In the genomic region with DNA sequence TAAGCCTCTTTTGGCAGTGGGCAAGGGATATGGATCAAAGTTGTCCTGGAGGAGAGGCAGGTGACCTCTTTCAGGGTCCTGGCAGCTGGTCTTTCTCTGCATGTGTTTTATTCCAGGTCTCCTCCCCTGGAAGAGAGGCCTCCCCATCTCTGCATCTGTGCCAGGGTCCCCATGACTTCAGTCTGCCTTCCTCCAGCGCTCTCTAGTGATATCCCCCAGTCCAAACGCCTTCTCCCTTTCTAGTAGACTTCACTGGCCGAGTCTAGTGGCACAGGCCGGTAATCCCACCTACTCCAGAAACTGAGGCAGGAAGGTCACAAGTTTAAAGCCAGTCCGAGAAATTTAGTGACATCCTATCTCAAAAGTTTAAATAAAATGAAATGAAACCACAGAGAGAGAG, we compare ENCODE assay signal across 24 mouse cellular contexts.
"Had no signal": no experiment of that assay in that cellular context is flagged by ENCODE, and none has a peak within 500 bp of the region (broad histone marks: within the 10 kb centered on the region; RNA-seq: fewer than 3 reads in every experiment).

No protein-coding gene starts in this region.

- H3K4me1 ChIP-seq: liver, embryonic 12.5 days; liver, embryonic 15.5 days; midbrain, embryonic 15.5 days had no signal

- H3K9ac ChIP-seq: intestine, embryonic 15.5 days; kidney, embryonic 15.5 days; limb, embryonic 13.5 days; liver, embryonic 12.5 days; liver, embryonic 15.5 days; lung, embryonic 15.5 days; midbrain, embryonic 12.5 days; midbrain, embryonic 15.5 days; neural tube, embryonic 12.5 days; neural tube, embryonic 15.5 days had no signal

- H3K36me3 ChIP-seq: intestine, embryonic 15.5 days; kidney, embryonic 15.5 days; limb, embryonic 13.5 days; liver, embryonic 12.5 days; liver, embryonic 15.5 days; lung, embryonic 15.5 days; midbrain, embryonic 12.5 days; midbrain, embryonic 15.5 days; neural tube, embryonic 12.5 days; neural tube, embryonic 15.5 days had no signal

- H3K4me3 ChIP-seq: intestine, embryonic 15.5 days; kidney, embryonic 15.5 days; limb, embryonic 13.5 days; liver, embryonic 12.5 days; liver, embryonic 15.5 days; lung, embryonic 15.5 days; megakaryocyte, embryonic 14.5 days; midbrain, embryonic 12.5 days; midbrain, embryonic 15.5 days; neural tube, embryonic 12.5 days; neural tube, embryonic 15.5 days had no signal

- ATAC-seq: intestine, embryonic 15.5 days; liver, embryonic 12.5 days; midbrain, embryonic 15.5 days had no signal

- H3K27ac ChIP-seq: intestine, embryonic 15.5 days; liver, embryonic 12.5 days; liver, embryonic 15.5 days; lung, embryonic 15.5 days; midbrain, embryonic 12.5 days; midbrain, embryonic 15.5 days; neural tube, embryonic 12.5 days; neural tube, embryonic 15.5 days; stomach, postnatal 0 days had no signal

- DNase-seq: kidney, adult 11 months; kidney, adult 8-10 months; kidney, postnatal 10 days; kidney, postnatal 36 days; left cerebral cortex, postnatal 4 days; liver; lung, adult 18-20 months; lung, postnatal 10 days; lung, postnatal 36 days; right cerebral cortex, adult 18-20 months; right cerebral cortex, postnatal 14 days; right cerebral cortex, postnatal 4 days had no signal

- H3K27me3 ChIP-seq: intestine, embryonic 15.5 days; kidney, embryonic 15.5 days; limb, embryonic 13.5 days; liver, embryonic 15.5 days; lung, embryonic 15.5 days; midbrain, embryonic 12.5 days; midbrain, embryonic 15.5 days; neural tube, embryonic 12.5 days; neural tube, embryonic 15.5 days had no signal

- H3K4me2 ChIP-seq: intestine, embryonic 15.5 days; kidney, embryonic 15.5 days; limb, embryonic 13.5 days; liver, embryonic 12.5 days; liver, embryonic 15.5 days; lung, embryonic 15.5 days; midbrain, embryonic 12.5 days; midbrain, embryonic 15.5 days; neural tube, embryonic 12.5 days; neural tube, embryonic 15.5 days had no signal

- H3K9me3 ChIP-seq: intestine, embryonic 15.5 days; kidney, embryonic 15.5 days; limb, embryonic 13.5 days; liver, embryonic 12.5 days; liver, embryonic 15.5 days; lung, embryonic 15.5 days; megakaryocyte, embryonic 14.5 days; midbrain, embryonic 12.5 days; midbrain, embryonic 15.5 days; neural tube, embryonic 12.5 days; neural tube, embryonic 15.5 days had no signal
